ENCODE assay signal across 25 mouse cellular contexts in the genomic region with DNA sequence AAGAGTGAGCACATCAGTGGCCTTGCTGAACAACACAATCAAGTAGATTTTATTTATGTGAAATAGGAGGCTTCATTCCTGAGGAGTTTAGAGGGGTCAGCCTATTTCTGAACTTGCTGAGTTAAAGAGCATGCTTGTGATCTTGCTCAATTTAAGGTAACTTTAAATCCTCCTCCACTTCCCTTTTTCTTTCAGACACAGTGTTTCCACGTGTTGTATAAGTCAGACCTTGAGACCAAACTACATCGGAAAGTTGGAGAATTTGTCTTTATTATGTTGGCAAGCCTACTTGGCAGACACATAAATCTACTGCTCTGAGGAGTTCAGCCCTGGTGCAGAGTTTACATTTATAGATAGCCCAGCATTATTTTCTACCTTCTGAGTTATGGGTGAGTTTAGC.
"Had no signal": no experiment of that assay in that cellular context is flagged by ENCODE, and none has a peak within 500 bp of the region (broad histone marks: within the 10 kb centered on the region; RNA-seq: fewer than 3 reads in every experiment).

No protein-coding gene starts in this region.

- H3K27me3 ChIP-seq: heart, embryonic 12.5 days; hindbrain, embryonic 12.5 days; kidney, embryonic 15.5 days; limb, embryonic 12.5 days had no signal

- H3K9ac ChIP-seq: heart, embryonic 12.5 days; hindbrain, embryonic 12.5 days; hindbrain, embryonic 14.5 days; kidney, embryonic 15.5 days; limb, embryonic 12.5 days; liver, embryonic 13.5 days had no signal

- ATAC-seq: hindbrain, postnatal 0 days; intestine, embryonic 16.5 days had no signal

- DNase-seq: gastrocnemius, postnatal 14 days; gastrocnemius, postnatal 36 days; heart, adult 18-20 months; heart, postnatal 10 days; heart, postnatal 4 days; kidney, adult 11 months; kidney, adult 2 months; kidney, adult 9 months; kidney, postnatal 14 days; kidney, postnatal 36 days; liver; liver, embryonic 13.5 days had no signal

- H3K27ac ChIP-seq: heart, embryonic 10.5 days; hindbrain, embryonic 10.5 days; hindbrain, embryonic 12.5 days; hindbrain, embryonic 14.5 days; hindbrain, postnatal 0 days; kidney, embryonic 15.5 days; kidney, postnatal 0 days; layer of hippocampus, adult 2 months; left cerebral cortex, adult 2 months; limb, embryonic 10.5 days; limb, embryonic 12.5 days; liver, embryonic 13.5 days had no signal

- H3K9me3 ChIP-seq: heart, embryonic 10.5 days; hindbrain, embryonic 10.5 days; hindbrain, embryonic 12.5 days; kidney, embryonic 15.5 days; limb, embryonic 10.5 days; liver, embryonic 13.5 days had no signal

- H3K4me3 ChIP-seq: heart, embryonic 10.5 days; heart, embryonic 12.5 days; hindbrain, embryonic 10.5 days; hindbrain, embryonic 12.5 days; kidney, embryonic 15.5 days; layer of hippocampus, adult 2 months; left cerebral cortex, adult 2 months; limb, embryonic 10.5 days had no signal

- H3K4me2 ChIP-seq: heart, embryonic 12.5 days; hindbrain, embryonic 12.5 days; kidney, embryonic 15.5 days had no signal
